Comparison of ENCODE assay signal across 15 mouse cellular contexts in genomic region chr4:95152431-95153115, GRCm38 (mm10).
A peak's percentile ranks its signal among the peaks of the same experiment; 100 is the strongest.
DNase-seq lines count a peak whose midpoint lies in the region; ATAC-seq and TF ChIP-seq lines count a peak whose summit lies in the region.
"Had no signal": no experiment of that assay in that cellular context is flagged by ENCODE, and none has a peak within 500 bp of the region (broad histone marks: within the 10 kb centered on the region; RNA-seq: fewer than 3 reads in every experiment).

No protein-coding gene starts in this region.

- peak overlapping the region; percentile 97 for H3K27ac ChIP-seq in gastrocnemius, adult 2 months
- H3K27ac ChIP-seq in kidney, embryonic 16.5 days (ENCODE audit: low read length) = 0 out of 2 replicates have a peak overlapping the region, but pooled peaks have one; percentile 3
- peak overlapping the region; percentile 50 for H3K27ac ChIP-seq in brown adipose tissue, adult 24 weeks (replicated peaks; ENCODE audit: low read depth, low read length)
- H3K27ac ChIP-seq in hindbrain, embryonic 10.5 days = no peak overlapping the region
- H3K27ac ChIP-seq: hindbrain, embryonic 13.5 days; hindbrain, postnatal 0 days had no signal

- H3K27me3 ChIP-seq in kidney, embryonic 16.5 days (ENCODE audit: insufficient read depth, low read length) = no peaks in the 10 kb centered on the region
- no peaks in the 10 kb centered on the region for H3K27me3 ChIP-seq in hindbrain, embryonic 10.5 days (ENCODE audit: insufficient read depth, poor library complexity, severe bottlenecking)
- H3K27me3 ChIP-seq: heart, embryonic 13.5 days had no signal

- H3K4me3 ChIP-seq in gastrocnemius, adult 2 months = no peak overlapping the region
- H3K4me3 ChIP-seq in kidney, embryonic 16.5 days (ENCODE audit: low read length) = no peak overlapping the region
- H3K4me3 ChIP-seq in brown adipose tissue, adult 24 weeks (ENCODE audit: insufficient read depth, low read depth, low read length) = no peak overlapping the region
- H3K4me3 ChIP-seq in hindbrain, embryonic 10.5 days = no peak overlapping the region
- H3K4me3 ChIP-seq: heart, embryonic 13.5 days; hindbrain, embryonic 13.5 days had no signal

- intact Hi-C loops in gastrocnemius, adult 2 months (cut with DNase I) = loop anchor here (5.0 kb wide), 1 partner anchor 55 kb away; no protein-coding TSS in a partner anchor

- DNase-seq in gastrocnemius, adult 2 months = peak; percentile 67
- DNase-seq in gastrocnemius, postnatal 4 days (ENCODE audit: low spot score in 2 of 2) = no peak
- DNase-seq in kidney, adult 18-20 months = no peak
- peak; percentile 78 for DNase-seq in skeletal muscle tissue, adult 2 months (ENCODE audit: low read depth, low spot score)
- no peak for DNase-seq in hindbrain, embryonic 10.5 days (ENCODE audit: low spot score)
- DNase-seq: adrenal gland, postnatal 10 days; cerebellum, adult 18-20 months; cerebellum, adult 9-11 months; cerebellum, postnatal 36 days; gastrocnemius, postnatal 10 days had no signal

- no peak overlapping the region for H3K9ac ChIP-seq in kidney, embryonic 16.5 days (replicated peaks; ENCODE audit: low read length)
- H3K9ac ChIP-seq: hindbrain, embryonic 13.5 days had no signal

- H3K4me2 ChIP-seq in kidney, embryonic 16.5 days (replicated peaks; ENCODE audit: low read depth, low read length) = no peak overlapping the region
- H3K4me2 ChIP-seq: hindbrain, embryonic 13.5 days had no signal

- H3K4me1 ChIP-seq in kidney, embryonic 16.5 days (ENCODE audit: insufficient read depth, low read length) = peaks cover 19% of the 10 kb centered on the region
- peaks cover 54% of the 10 kb centered on the region for H3K4me1 ChIP-seq in brown adipose tissue, adult 24 weeks (ENCODE audit: control insufficient read depth, insufficient read depth, insufficient read length, low read length)
- peaks cover 26% of the 10 kb centered on the region for H3K4me1 ChIP-seq in hindbrain, embryonic 10.5 days (replicated peaks)

- no peak for ATAC-seq in kidney, embryonic 16.5 days (ENCODE audit: low FRiP score, low TSS enrichment)

- H3K36me3 ChIP-seq in kidney, embryonic 16.5 days (ENCODE audit: insufficient read depth, low read length) = no peaks in the 10 kb centered on the region
- no peaks in the 10 kb centered on the region for H3K36me3 ChIP-seq in hindbrain, embryonic 10.5 days
- H3K36me3 ChIP-seq: heart, embryonic 13.5 days; hindbrain, embryonic 13.5 days had no signal

- TF ChIP-seq CTCF in gastrocnemius, adult 2 months (IDR thresholded peaks at IDR 0.05) = no peak

- WGBS in kidney, embryonic 16.5 days = 64% methylated on average over 4 of the region's 4 CpGs
- WGBS in hindbrain, embryonic 10.5 days = 90% methylated on average over 4 of the region's 4 CpGs

- no peaks in the 10 kb centered on the region for H3K9me3 ChIP-seq in kidney, embryonic 16.5 days (ENCODE audit: low read length)
- H3K9me3 ChIP-seq in hindbrain, embryonic 10.5 days = no peaks in the 10 kb centered on the region
- H3K9me3 ChIP-seq: heart, embryonic 13.5 days; hindbrain, embryonic 13.5 days had no signal

Comparison
In these comparisons a context has a peak if more than half of its experiments do, and no peak if none do; other contexts are left out.
1. DNase-seq: peak in gastrocnemius, adult 2 months (single experiment) and skeletal muscle tissue, adult 2 months (single experiment); none in gastrocnemius, postnatal 4 days (0 of 2), kidney, adult 18-20 months (single experiment) and hindbrain, embryonic 10.5 days (single experiment).